Mouse (Mus musculus) bone marrow, adult 2 months (tissue): ENCODE measurements around the gene Mrpl36.

ENCODE experiments used
- CTCF ChIP-seq: fragments of 200-500 bp; IDR thresholded peaks from 2 replicates; pipeline ENCODE4 v1.5.1; 2011; ENCODE audit warnings: low read length, control low read depth; ENCODE audit not compliant: control insufficient read depth, insufficient read depth
- POLR2A ChIP-seq: fragments of 200-500 bp; IDR thresholded peaks from 2 replicates; pipeline ENCODE4 v1.6.1; 2011; ENCODE audit warnings: low read depth, mild to moderate bottlenecking, control low read depth, low read length, borderline replicate concordance; ENCODE audit not compliant: control insufficient read depth

DNA sequence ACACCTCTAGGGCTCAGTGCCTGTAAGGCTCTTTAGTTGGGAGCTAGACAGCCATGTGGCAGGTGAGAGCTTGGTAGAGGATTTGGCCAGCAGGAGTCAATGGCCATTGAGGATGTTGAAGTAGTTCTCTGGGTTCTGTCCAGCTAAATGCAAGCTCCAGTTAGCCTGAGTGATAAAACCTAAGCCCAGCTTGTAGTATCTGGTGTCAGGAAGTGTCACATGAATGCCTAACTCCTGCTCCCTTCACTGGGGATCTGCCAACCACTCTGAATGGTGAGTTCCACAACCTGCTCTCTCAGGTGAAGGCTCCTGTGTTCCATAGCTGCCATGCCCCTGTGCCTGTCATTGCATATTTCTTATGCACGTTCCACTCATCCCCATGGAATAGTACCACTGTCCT, 44.8 kb upstream of the Mrpl36 start:
- TF ChIP-seq CTCF (no peak), POLR2A (no peak)
